ENCODE assay signal across 8 mouse cellular contexts in the genomic region with DNA sequence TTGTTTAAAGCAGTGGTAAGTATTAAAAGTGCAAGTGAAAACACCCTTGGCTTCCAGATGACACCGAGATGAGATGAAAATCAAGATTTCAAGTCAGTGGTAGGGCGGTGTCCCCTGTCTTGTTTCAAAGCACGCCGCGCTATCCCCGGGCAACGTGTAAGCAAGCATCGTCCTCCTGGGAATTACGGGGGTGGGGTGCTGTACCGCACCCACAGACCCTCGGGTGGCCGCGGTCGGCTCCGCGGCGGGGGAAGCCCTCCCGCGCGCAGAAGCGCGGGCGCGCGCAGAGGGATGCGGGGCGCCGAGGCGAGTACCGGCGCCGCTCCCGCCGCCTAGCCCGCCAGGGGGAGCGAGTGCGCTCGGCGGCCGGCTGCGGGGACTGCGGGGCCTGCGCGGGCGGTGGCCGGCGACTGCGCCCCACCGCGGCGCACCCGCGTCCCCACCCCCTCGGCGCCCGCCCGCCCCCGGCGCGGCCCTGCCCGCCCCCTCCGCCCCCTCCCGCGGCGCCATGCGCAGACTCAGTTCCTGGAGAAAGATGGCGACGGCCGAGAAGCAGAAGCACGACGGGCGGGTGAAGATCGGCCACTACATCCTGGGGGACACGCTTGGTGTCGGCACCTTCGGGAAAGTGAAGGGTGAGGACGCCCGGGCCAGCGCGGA. TPM values are rescaled to one million over a fixed set of nuclear protein-coding genes. Genes with fewer than 3 reads are reported as not detected.
A peak's percentile ranks its signal among the peaks of the same experiment; 100 is the strongest.
DNase-seq lines count a peak whose midpoint lies in the region; ATAC-seq and TF ChIP-seq lines count a peak whose summit lies in the region.

TSS of gene Prkaa1 (plus strand) at position 501 of the 660 bp plus-strand sequence.

- WGBS in hindbrain, embryonic 16.5 days: under 1% methylated on average over 47 of the region's 80 CpGs

- H3K27ac ChIP-seq in gastrocnemius, adult 2 months: peak within 1 kb of the TSS; percentile 91
- peak within 1 kb of the TSS; percentile 89 for H3K27ac ChIP-seq in hindbrain, embryonic 16.5 days (ENCODE audit: low read depth, low read length)

- no peaks in the 10 kb centered on the region for H3K36me3 ChIP-seq in hindbrain, embryonic 16.5 days (ENCODE audit: control insufficient read depth, insufficient read depth, low read length)

- H3K4me3 ChIP-seq in gastrocnemius, adult 2 months: peak within 1 kb of the TSS; percentile 98
- peak within 1 kb of the TSS; percentile 93 for H3K4me3 ChIP-seq in hindbrain, embryonic 16.5 days (ENCODE audit: low read length)

- H3K4me2 ChIP-seq in hindbrain, embryonic 16.5 days (ENCODE audit: low read length): peak within 1 kb of the TSS; percentile 82

- H3K9ac ChIP-seq in hindbrain, embryonic 16.5 days (ENCODE audit: low read depth, low read length): peak within 1 kb of the TSS; percentile 87

- peak; percentile 61 for ATAC-seq in activated CD4-positive, CD25-positive, alpha-beta regulatory T cell, adult 4 months
- ATAC-seq in hindbrain, embryonic 16.5 days: peak; percentile 94

- peaks cover 12% of the 10 kb centered on the region for H3K4me1 ChIP-seq in hindbrain, embryonic 16.5 days (ENCODE audit: control insufficient read depth, insufficient read depth, low read depth, low read length)

- DNase-seq in cerebellum, postnatal 36 days: peak; percentile 79 to 81
- DNase-seq in gastrocnemius, adult 2 months: peak; percentile 89
- peak; percentile 54 to 76 for DNase-seq in left cerebral cortex, adult 18-20 months (ENCODE audit: low spot score in 2 of 2)
- peak; percentile 76 for DNase-seq in lung, postnatal 36 days
- DNase-seq in retina, postnatal 7 days (ENCODE audit: low read depth, low spot score): peak; percentile 73
- DNase-seq in urinary bladder, postnatal 14 days (ENCODE audit: low spot score): peak; percentile 72

- H3K27me3 ChIP-seq in hindbrain, embryonic 16.5 days (replicated peaks; ENCODE audit: control insufficient read depth, insufficient read depth, low read length): no peaks in the 10 kb centered on the region

- peak; percentile 62 for TF ChIP-seq CTCF in gastrocnemius, adult 2 months (IDR thresholded peaks at IDR 0.05)

- H3K9me3 ChIP-seq in hindbrain, embryonic 16.5 days (ENCODE audit: control insufficient read depth, low read length): no peaks in the 10 kb centered on the region

- intact Hi-C loops in gastrocnemius, adult 2 months (cut with DNase I): loop anchor here (2.0 kb wide), 1 partner anchor 27 kb away; the partner anchor contains the start of gene Rpl37

RNA-seq across cellular contexts. Expression of gene Prkaa1, which starts in this region (rescaled TPM):
- 10 to 100 TPM; 22.4 to 23.6 TPM for polyA plus RNA-seq in activated CD4-positive, CD25-positive, alpha-beta regulatory T cell, adult 4 months (2017; shearing (Covaris generic))
- 10 to 100 TPM; 10.0 to 12.7 TPM for total RNA-seq in gastrocnemius, adult 2 months (2021)
- polyA plus RNA-seq in hindbrain, embryonic 16.5 days (2015; fragmentation: Nextera tagmentation; extraction: Ambion mirVana): 14.4 and 14.9 TPM in 2 replicates
- 10 to 100 TPM; 20.7 to 21.8 TPM for total RNA-seq in left cerebral cortex, adult 18-20 months (2021)

Comparison
In these comparisons a context has a peak if more than half of its experiments do, and no peak if none do; other contexts are left out.
1. Peak in every context shown above with its lines: DNase-seq, ATAC-seq, H3K4me3 ChIP-seq and H3K27ac ChIP-seq.